Mouse (Mus musculus) brain, embryonic 14.5 days (tissue): ENCODE measurements around the gene Diras1. TPM values are rescaled to one million over a fixed set of nuclear protein-coding genes. Genes with fewer than 3 reads are reported as not detected.
"Not testable (repeated sequence)": the region's sequence is repeated elsewhere in the genome, so short reads cannot be mapped to it uniquely, and the experiment has no call there.

Experiments used
- DNase-seq: peaks from one replicate; pipeline ENCODE4 v3.0.0-alpha.2; 2011; ENCODE audit warnings: low read depth
- CTCF ChIP-seq: fragments of 200-500 bp; IDR thresholded peaks from 2 replicates; pipeline ENCODE4 v1.5.1; 2012; ENCODE audit warnings: inconsistent platforms, mild to moderate bottlenecking, moderate library complexity, borderline replicate concordance; ENCODE audit not compliant: insufficient read depth, insufficient read length; ENCODE audit errors: extremely low read depth
- POLR2A ChIP-seq: fragments of 200-500 bp; IDR thresholded peaks from 2 replicates; pipeline ENCODE4 v1.6.1; 2012; ENCODE audit warnings: mild to moderate bottlenecking, inconsistent platforms, borderline replicate concordance; ENCODE audit not compliant: poor library complexity, insufficient read depth, insufficient read length, severe bottlenecking; ENCODE audit errors: extremely low read depth
- polyA plus RNA-seq: library from polyadenylated mRNA; depleted of rRNA; stranded (reverse); fragments of >200 nt; gene quantifications from 2 replicates; pipeline ENCODE4 v1.2.3, GENCODE M21; 2012; rRNA removed

Diras1 gene
- polyA plus RNA-seq = 41.5 and 66.5 TPM in 2 replicates

GRCm38 (mm10) chr10:81025639-81026275 lies at the start of gene Diras1:
Diras1 (minus strand) TSS chr10:81025662.
- no peak for TF ChIP-seq CTCF
- no peak for TF ChIP-seq POLR2A
- peak; percentile 20 for DNase-seq

DNA sequence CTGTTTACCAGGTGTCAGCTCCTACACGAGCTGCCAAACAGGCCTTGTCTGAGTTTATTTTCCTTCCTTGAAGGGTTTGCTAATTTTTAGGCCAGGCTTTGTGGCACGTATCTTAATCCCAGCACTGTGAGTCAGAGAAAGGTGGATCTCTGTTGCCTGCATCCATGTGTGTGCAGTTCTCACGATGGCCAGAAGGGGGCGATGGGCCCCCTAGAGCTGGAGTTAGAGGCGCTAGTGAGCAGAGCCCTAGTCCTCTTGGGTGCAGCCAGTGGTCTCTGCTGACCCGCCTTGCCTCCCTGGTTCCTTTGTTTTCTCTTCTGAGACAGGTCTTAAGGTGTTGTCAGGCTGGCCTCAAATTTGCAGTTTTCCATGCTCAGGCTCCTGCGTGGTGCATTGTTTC lies 48.0 kb upstream of the Diras1 start:
- DNase-seq = no peak
- TF ChIP-seq POLR2A (no peak), CTCF (peak; percentile 63)

GRCm38 (mm10) chr10:81072290-81072689 lies 46.8 kb upstream of the Diras1 start:
- TF ChIP-seq POLR2A = no peak
- no peak for TF ChIP-seq CTCF
- no peak for DNase-seq

DNA sequence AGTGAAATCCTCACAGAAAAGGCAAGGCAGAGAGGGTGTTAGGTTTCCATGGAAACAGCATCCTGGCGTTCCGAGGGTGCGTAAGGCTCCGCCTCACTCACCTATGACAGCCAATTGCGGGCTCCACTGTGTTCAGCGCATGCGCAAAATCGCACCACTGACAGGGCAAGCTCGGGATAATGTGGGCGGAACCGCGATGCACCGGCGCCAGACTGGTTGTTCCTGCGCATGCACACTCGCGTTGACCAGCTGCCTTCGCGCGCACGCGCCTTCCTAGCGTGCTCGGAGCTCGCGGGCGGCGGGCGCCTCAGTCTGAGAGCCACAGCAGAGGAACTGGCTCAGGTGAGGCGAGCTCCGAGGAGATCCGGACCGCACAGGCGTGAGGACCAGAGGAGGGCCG lies 44.4 kb upstream of the Diras1 start, which contains the start of gene Thop1:
Gene Thop1 (plus strand): TSS at position 200 of the 400 bp plus-strand sequence.
- DNase-seq = peak; percentile 100
- TF ChIP-seq POLR2A (peak; percentile 68), CTCF (0 out of 2 replicates have a peak, but pooled peaks have one; percentile 1)

DNA sequence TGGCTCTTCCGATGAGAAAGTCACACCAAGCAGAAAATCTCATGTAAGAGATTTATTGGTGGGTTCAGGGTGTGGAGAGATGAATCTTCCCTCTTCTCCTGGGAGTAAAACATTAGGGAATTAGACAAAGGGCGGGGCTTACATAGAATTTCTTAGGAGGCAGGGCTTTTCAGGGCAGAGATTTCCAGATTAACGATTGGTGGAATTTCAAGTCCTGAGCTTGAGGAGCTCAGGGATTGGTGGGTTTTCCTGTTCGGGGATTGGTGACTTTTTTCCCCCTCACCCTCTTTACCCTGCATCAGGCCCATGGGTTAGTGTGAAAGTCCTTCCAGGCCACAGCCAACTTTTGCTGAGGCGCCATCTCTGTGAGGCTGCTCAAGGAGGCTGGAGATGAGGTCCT lies 43.2 kb upstream of the Diras1 start:
- no peak for DNase-seq
- no peak for TF ChIP-seq POLR2A
- no peak for TF ChIP-seq CTCF

DNA sequence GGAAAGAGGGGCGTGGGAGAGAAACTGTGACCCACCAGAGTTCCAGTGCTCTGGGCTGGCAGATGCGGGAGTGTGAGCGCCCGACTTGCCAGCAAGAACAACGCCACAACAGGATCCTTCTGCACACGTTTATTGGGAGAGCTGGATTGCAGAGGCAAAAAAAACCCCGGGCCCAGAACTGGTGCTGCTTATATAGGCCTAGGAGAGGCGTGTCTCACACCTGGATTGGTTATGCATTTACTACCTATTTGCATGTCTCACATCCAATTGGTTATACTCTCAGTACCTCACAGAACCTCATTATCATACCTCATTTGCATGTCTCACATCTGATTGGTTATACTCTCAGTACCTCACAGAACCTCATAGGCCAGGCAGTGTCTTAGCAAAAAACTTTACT lies 39.1 kb upstream of the Diras1 start:
- not testable (repeated sequence) for DNase-seq

- TF ChIP-seq CTCF (no peak), POLR2A (no peak)
- DNase-seq = no peak
Measured at GRCm38 (mm10) chr10:81062710-81063109, 37.2 kb upstream of the Diras1 start.

DNA sequence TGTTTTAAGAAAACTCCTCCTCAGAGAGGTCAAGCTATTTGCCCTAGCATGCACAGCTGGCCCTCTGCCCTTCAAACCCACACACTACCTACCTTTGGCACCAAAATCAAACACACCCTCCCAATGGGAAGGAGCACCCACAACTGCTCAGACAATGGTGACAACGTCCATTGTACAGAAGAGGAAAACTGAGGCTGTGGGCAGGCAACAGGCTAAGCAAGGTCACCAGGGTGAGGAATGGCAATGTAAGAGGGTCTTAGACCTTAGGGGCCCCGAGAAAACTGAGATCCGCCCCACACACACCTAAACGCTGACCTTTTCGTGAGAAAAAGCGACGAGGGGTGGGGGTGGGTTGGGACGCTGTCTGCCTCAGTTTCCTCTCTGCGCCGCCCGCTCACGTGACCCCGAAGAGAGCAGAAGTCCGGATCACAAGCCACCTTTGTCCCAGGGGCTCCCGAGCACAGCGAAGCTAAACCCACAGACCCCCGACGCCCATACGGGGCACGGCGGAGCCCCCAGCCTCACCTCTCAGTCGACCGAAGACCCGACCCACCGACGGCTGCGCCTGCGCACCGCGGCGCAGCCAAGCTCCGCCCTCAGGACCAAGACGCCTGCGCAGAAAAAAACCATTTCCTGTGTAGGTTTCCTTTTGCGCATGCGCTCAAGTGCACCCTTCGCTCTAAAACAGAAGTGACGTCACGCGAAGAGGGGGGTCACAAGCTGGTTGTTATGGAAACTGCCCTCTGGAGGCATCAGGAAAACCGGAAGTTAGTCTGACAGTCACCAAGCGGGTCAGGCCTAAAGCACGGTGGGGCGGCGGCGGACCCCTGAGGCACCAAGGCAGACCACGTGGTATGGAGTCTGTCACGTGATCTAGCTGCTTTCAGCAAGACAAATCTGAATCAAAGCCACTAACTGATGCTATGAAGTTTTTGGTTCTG lies 34.4 kb upstream of the Diras1 start, which contains the start of gene Sgta:
Gene Sgta (minus strand): TSS at position 579 of the 941 bp plus-strand sequence.
- TF ChIP-seq CTCF (no peak), POLR2A (peak; percentile 84; the same call in 1 of the 2 replicates)
- DNase-seq = peak; percentile 100

GRCm38 (mm10) chr10:81058896-81059295 lies 33.4 kb upstream of the Diras1 start:
- DNase-seq = no peak

GRCm38 (mm10) chr10:81057406-81058130 lies 32.1 kb upstream of the Diras1 start:
- TF ChIP-seq CTCF = no peak
- TF ChIP-seq POLR2A = no peak
- DNase-seq = no peak

More at GRCm38 (mm10) chr10:81058896-81059295, 33.4 kb upstream of the Diras1 start:
- no peak for TF ChIP-seq POLR2A
- no peak for TF ChIP-seq CTCF

GRCm38 (mm10) chr10:81055802-81056340 lies 30.4 kb upstream of the Diras1 start:
- not testable (repeated sequence) for DNase-seq

DNA sequence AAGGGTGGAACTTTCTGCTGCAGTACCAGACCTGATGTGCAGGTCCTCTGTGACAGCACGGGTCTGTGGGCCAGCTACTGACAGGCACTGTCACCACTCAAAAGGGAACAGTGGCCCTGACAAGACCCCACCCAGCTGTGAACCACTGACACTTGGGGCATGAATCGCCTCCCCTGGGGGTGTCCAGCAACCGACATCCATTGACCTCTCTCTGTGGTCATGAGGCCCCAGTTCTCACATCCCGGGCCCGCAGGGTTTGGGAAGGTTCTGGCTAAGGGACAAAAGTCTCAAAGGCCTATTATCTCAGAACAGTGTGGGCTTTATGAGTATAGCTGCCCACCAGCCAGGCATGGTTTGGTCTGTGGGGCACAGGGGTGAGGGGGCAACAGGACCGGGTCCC lies 29.7 kb upstream of the Diras1 start:
- TF ChIP-seq CTCF = no peak
- no peak for TF ChIP-seq POLR2A
- DNase-seq = no peak
